Mouse (Mus musculus): ENCODE data around the gene Gcdh.

The Gcdh gene

DNA sequence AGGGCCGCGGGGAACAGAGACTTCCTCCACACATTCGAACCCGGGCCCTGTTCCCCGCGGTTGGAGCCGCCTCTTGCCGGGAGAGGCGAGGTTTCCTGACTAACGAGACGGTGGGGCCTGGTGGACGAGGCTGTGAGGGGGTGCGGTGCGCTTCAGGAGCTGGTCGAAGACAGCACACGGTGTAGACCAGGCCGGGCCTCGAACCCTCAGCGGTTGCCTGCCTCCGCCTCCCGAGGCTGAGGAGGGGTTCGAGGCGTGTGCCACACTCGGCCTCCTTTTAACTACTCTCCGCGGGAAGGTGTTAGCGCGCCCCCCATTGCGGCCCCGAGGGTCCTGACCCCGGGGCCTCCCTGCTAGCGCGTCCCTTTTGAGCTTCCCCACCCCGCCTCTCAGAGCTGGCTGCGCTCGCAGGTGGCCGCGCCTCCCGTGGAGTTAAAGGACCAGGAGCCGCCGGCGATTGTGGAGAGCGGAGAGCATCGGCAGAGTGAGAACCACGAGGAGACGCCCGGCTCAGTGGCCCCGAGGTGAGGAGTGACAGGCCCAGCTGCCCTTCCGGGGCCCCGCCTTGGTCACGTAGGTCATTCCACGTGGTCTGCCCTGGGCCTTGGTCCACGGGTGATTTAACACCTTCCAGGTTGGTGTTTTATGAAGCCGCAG lies 21.3 kb downstream of the Gcdh start:
- no peak for DNase-seq (ENCODE audit: low read depth, low spot score)

GRCm38 (mm10) chr8:84871376-84872308 lies 22.1 kb downstream of the Gcdh start, which contains the start of gene Syce2:
Gene Syce2 (plus strand): TSS chr8:84872111.
- peak; percentile 64 for DNase-seq (ENCODE audit: low read depth, low spot score)

DNA sequence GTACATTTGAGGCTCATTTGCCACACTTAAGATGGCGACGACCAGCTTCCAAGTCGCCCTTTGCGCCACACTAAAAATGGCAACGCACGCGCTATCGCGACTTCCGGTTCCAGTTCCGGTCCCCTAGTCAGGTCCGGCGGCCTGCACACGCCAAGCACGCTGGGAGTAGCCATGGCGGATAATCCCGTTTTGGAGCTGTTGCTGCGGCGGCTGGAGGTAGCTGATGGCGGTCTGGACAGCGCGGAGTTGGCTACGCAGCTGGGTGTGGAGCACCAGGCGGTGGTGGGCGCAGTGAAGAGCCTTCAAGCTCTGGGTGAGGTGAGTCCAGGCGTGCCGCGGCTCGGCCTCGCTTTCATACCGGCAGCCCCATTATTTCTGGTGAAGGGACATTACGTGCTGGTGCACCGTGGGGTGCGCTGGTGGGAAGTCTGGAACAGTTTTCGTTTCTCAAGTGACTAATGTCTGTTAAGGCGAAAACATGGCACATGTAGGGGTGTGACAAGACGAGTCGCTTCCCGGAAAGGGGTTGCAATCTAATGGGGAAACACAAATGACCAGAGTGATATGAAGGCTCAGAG lies 36.8 kb downstream of the Gcdh start, which contains the start of gene Farsa:
Gene Farsa, plus strand, starts transcription at position 126 of the 578 bp plus-strand sequence.
- DNase-seq (ENCODE audit: low read depth, low spot score), result peak; percentile 98

DNA sequence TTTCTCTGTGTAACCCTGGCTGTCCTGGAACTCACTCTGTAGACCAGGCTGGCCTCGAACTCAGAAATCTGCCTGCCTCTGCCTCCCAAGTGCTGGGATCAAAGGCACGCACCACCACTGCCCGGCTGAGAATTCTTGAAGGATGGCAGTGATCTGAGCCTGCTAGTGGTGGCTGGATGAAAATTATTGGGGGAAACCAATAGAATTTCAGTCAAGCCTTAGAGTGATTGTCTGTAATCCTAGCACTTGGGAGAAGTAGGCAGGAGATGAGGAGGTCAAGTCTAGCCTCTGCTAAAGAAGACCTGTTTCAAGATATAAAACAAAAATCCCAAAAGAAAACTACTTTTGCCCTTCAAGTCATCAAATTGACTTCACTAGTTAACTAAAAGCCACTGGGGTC lies 37.3 kb downstream of the Gcdh start:
- DNase-seq (ENCODE audit: low read depth, low spot score), result no peak

GRCm38 (mm10) chr8:84847684-84848435 lies 45.9 kb downstream of the Gcdh start:
- peak; percentile 42 for DNase-seq (ENCODE audit: low read depth, low spot score)

DNA sequence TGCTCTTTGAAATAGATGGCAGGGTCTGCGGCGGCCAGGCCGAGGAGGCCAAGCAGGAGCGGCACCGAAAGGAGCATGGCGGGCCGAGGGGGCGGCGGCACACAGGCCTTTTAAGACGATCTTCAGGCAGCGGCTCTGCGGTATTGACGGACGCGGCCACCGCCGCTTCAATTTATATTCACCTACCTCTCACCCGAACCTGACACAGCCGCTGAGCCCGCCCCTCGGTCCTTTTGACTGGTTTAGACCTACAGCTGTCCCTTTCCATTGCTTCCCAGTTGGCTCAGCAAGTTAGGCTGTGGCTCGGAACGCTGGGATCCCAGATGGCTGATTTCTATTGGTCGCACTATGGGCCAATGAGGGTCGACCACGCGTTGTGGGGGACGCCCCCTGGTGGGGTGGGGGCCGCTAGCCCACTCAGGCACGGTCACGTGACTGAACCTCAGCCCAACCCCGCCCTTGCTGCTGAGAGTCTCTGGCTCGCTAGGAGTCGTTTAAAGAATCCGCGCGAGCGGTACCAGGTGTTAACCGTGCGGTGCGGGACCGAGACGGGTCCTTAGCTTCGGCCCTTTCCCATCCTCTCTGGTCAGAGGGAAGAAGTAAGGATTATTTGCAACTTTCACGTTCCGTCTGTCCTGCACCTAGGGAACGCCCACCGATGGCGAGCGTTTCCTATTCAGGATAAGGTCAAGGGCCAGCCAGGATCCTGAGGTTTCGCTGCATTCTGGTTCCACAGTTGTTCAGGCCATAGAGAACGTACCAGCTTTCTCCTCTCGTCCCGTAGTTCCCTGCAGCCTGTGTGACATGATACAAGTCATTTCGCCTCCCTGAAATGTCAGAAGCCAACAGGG lies 46.8 kb downstream of the Gcdh start, which contains the start of gene Calr:
Gene Calr, minus strand, starts transcription at position 213 of the 851 bp plus-strand sequence.
- DNase-seq (ENCODE audit: low read depth, low spot score), result peak; percentile 100

DNA sequence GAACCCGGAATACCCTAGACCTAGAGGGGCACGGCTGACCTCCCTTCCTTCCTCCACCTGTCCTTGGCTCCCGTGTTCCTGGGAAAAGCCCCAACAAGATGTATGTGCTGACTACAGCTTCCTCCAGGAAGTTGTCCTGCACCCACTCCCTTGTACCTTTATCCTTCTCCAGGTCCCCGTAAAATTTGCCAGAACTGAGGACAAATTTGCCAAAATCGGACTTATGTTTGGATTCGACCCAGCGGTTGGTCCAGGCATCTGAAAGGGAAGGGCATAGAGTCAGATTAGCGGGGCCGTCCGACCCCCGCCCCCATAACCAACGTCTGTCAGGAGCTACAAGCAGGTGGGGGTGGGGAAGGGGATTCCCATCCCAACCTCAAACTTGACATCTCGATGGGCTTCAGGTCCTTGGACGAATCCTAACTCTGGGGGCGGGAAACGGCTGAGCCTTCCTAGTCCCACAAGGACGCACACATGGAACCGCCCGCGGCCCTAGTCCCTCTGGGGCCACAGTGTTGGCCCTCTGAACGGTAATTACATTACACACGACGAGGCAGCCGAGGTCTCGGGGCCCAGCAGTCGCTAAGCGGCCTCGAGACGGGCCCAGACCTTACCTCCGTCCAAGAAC lies 47.5 kb downstream of the Gcdh start:
- peak; percentile 51 for DNase-seq (ENCODE audit: low read depth, low spot score)

DNA sequence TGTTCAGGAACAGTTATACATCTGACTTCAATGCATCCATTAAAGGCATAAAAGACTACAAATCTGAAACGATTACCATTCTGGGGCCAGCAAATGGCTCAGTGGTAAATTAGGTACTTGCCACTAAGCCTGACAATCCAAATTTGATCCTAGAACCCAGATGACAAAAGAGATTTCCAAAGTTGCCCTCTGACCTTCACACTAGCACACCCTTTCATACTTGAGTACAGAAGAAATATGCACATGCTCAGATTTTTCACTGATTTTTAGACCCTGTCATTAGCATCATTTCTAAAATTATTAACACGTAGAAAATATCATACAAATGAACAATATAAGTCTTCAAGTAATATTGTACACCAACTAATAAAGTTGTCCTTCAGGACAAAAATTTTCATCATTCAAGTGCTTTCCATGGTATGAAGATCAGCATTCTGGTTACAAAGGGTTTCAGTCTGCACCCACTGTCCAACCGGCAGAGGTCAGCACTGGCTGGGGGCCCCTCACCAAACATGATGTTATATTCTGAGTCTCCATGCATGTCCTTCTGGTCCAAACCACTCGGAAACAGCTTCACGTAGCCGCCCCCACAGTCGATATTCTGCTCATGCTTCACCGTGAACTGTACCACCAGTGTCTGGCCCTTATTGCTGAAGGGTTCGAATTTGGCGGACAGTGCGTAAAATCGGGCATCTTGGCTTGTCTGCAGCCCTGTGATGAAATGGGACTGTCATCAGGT lies 48.2 kb downstream of the Gcdh start:
- peak; percentile 73 for DNase-seq (ENCODE audit: low read depth, low spot score)

DNA sequence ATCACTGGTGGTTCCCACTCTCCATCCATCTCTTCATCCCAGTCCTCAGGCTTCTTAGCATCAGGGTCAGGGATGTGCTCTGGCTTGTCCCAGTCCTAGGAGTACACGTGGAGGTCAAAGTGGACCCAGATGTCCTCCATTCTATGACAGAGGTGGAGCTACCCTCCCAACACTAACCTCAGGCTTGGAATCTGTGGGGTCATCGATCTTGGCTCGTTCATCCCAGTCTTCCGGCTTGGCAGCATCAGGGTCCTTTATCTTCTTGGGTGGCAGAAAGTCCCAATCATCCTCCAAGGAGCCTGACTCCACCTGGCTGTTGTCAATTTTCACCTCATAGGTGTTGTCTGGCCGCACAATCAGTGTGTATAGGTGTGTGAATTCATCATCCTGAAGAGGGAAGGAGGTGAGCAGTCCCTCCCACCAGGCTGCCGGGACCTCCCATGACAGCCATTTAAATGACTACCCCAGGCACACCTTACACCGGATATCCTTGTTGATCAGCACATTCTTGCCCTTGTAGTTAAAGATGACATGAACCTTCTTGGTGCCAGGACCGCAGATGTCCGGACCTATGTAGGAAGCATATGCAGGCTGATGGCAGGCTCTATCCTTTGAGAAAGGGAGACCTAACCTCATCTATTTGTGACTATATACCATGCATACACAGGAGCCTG lies 49.2 kb downstream of the Gcdh start:
- DNase-seq (ENCODE audit: low read depth, low spot score), result no peak

GRCm38 (mm10) chr8:84841514-84841913 lies 52.2 kb downstream of the Gcdh start:
- no peak for DNase-seq (ENCODE audit: low read depth, low spot score)

- peak; percentile 99 for DNase-seq (ENCODE audit: low read depth, low spot score)
Observed at GRCm38 (mm10) chr8:84840248-84840999, 53.3 kb downstream of the Gcdh start, which contains the start of gene Rad23a. Gene Rad23a (minus strand): TSS chr8:84840665.

GRCm38 (mm10) chr8:84839875-84840247 lies 53.9 kb downstream of the Gcdh start:
- DNase-seq (ENCODE audit: low read depth, low spot score), result no peak

- no peak for DNase-seq (ENCODE audit: low read depth, low spot score)
Observed at GRCm38 (mm10) chr8:84839411-84839810, 54.3 kb downstream of the Gcdh start.

DNA sequence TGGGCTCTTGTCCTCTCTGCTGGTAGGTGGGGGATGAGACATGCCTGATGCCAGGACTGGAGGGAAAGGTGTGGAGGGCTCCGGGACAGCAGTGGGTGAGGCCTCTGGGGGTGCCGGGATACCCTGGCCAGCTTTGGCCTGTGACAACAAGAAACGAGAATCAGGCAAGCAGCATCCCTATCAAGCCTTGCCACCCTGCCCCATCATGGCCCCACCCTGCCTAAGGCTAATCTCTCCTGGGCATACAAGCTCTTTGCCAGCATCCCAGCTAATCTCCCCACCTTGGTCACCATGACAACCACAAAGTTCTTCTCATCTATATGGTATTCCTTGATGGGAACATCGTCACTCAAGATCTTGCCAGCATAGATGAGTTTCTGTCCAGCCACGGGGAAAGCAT lies 55.2 kb downstream of the Gcdh start:
- DNase-seq (ENCODE audit: low read depth, low spot score), result no peak

- DNase-seq (ENCODE audit: low read depth, low spot score), result no peak
Observed at GRCm38 (mm10) chr8:84837912-84838470, 55.7 kb downstream of the Gcdh start.

DNA sequence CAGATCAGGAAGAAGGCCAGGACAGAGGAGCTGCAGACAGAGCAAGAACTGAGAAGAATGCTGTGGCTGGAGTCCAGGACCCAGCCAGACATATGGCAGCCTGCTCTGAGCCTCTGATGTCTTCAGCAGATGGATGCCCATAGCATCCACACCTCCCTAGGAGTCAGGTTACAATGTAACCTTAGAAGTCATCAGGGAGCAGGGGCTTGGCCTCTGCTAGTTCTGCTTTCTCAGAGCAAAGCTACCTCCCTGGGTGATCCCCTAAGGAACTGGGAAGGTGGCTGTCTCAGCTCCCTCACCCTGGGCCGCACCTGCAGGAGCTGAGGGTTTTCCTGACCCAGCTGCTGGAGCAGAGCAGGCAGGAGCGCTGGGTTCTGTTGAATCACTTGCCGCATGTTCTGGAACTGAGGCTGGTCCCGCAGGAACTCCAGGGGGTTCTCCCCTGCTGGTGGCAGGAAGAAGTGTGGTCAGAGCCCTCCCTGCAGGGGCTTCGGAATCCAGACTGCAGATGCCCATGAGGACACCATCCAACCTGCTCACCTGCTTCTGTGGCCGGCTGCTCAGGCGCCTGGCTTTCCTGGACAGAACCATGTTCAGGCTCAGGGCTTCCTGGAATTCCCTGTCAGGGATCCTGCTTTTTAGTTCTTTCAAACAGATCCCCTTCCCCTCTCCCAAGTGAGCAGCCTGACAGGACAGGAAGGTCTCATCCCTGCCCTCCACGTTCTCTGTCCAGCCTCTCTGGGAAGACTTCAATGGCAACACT lies 56.4 kb downstream of the Gcdh start:
- peak; percentile 79 for DNase-seq (ENCODE audit: low read depth, low spot score)
